Mouse (Mus musculus) liver, embryonic 12.5 days (tissue): ENCODE measurements around the gene Foxd2. TPM values are rescaled to one million over a fixed set of nuclear protein-coding genes. Genes with fewer than 3 reads are reported as not detected.
A peak's percentile ranks its signal among the peaks of the same experiment; 100 is the strongest.

Experiments used
- ATAC-seq: fragments of 200-750 bp; cut with Nextera tagmentation; 2 replicates; pipeline ENCODE4 v1.8.0; 2017; ENCODE audit warnings: moderate number of reproducible peaks, mild to moderate bottlenecking, moderate library complexity
- H3K27ac ChIP-seq: fragments of 300-500 bp; sonication (generic); 2 replicates; pipeline ENCODE4 v1.5.1; 2016; ENCODE audit warnings: mild to moderate bottlenecking
- H3K27me3 ChIP-seq: fragments of 300-500 bp; sonication (generic); replicated peaks from 2 replicates; pipeline ENCODE4 v1.6.1; 2016; ENCODE audit warnings: mild to moderate bottlenecking, moderate library complexity
- H3K36me3 ChIP-seq: fragments of 300-500 bp; sonication (generic); 2 replicates; pipeline ENCODE4 v1.6.1; 2016; ENCODE audit warnings: mild to moderate bottlenecking, moderate library complexity
- H3K4me1 ChIP-seq: fragments of 300-500 bp; sonication (generic); 2 replicates; pipeline ENCODE4 v1.6.1; 2016
- H3K4me2 ChIP-seq: fragments of 300-500 bp; sonication (generic); 2 replicates; pipeline ENCODE4 v1.6.1; 2016; ENCODE audit warnings: mild to moderate bottlenecking, moderate library complexity
- H3K4me3 ChIP-seq: fragments of 300-500 bp; sonication (generic); 2 replicates; pipeline ENCODE4 v1.5.1; 2016; ENCODE audit warnings: mild to moderate bottlenecking, moderate library complexity
- H3K9ac ChIP-seq: fragments of 300-500 bp; sonication (generic); 2 replicates; pipeline ENCODE4 v1.6.1; 2016; ENCODE audit warnings: mild to moderate bottlenecking, moderate library complexity
- H3K9me3 ChIP-seq: fragments of 300-500 bp; sonication (generic); replicated peaks from 2 replicates; pipeline ENCODE4 v1.6.1; 2016; ENCODE audit warnings: mild to moderate bottlenecking, moderate library complexity
- WGBS: fragments of 180-500 bp; shearing (Covaris S2); methylation state at CpG from one replicate; pipeline ENCODE4 v1.1.7; 2016; ENCODE audit not compliant: insufficient replicate concordance; 5-methylcytosine and 5-hydroxymethylcytosine counted together
- polyA plus RNA-seq: library from polyadenylated mRNA; unstranded; fragments of >200 nt; fragmentation: Nextera tagmentation; extraction: Ambion mirVana; gene quantifications from 2 replicates; pipeline ENCODE4 v1.2.1, GENCODE M21; 2016

Gene Foxd2
- polyA plus RNA-seq, 1 experiment from 2014 or later = 0.11 TPM

GRCm38 (mm10) chr4:114937459-114938047 is 28.9 kb upstream of the Foxd2 start:
- Histone ChIP-seq H3K9ac (no peak overlapping the region), H3K4me3 (no peak overlapping the region), H3K27me3 (peaks cover 45% of the 10 kb centered on the region), H3K9me3 (no peaks in the 10 kb centered on the region), H3K4me2 (no peak overlapping the region), H3K36me3 (no peaks in the 10 kb centered on the region), H3K4me1 (no peaks in the 10 kb centered on the region), H3K27ac (no peak overlapping the region)
- WGBS = 45% methylated on average over 4 of the region's 4 CpGs
- no peak for ATAC-seq

GRCm38 (mm10) chr4:114934188-114934587 is 25.5 kb upstream of the Foxd2 start:
- no peak for ATAC-seq
- no peaks in the 10 kb centered on the region for H3K36me3 ChIP-seq
- H3K9me3 ChIP-seq = no peaks in the 10 kb centered on the region
- no peak overlapping the region for H3K27ac ChIP-seq
- no peaks in the 10 kb centered on the region for H3K4me1 ChIP-seq
- H3K4me2 ChIP-seq = no peak overlapping the region
- H3K27me3 ChIP-seq = peaks cover 67% of the 10 kb centered on the region
- WGBS = 50% methylated on average over 6 of the region's 6 CpGs
- no peak overlapping the region for H3K9ac ChIP-seq
- H3K4me3 ChIP-seq = no peak overlapping the region

- H3K36me3 ChIP-seq = no peaks in the 10 kb centered on the region
- no peak overlapping the region for H3K9ac ChIP-seq
- WGBS = 61% methylated on average over 4 of the region's 4 CpGs
- no peaks in the 10 kb centered on the region for H3K9me3 ChIP-seq
- H3K4me1 ChIP-seq = no peaks in the 10 kb centered on the region
- no peak overlapping the region for H3K4me2 ChIP-seq
- no peak overlapping the region for H3K27ac ChIP-seq
- H3K4me3 ChIP-seq = no peak overlapping the region
- H3K27me3 ChIP-seq = peaks cover 69% of the 10 kb centered on the region
- no peak for ATAC-seq
Observed at GRCm38 (mm10) chr4:114932747-114933146, 24.1 kb upstream of the Foxd2 start.

- ATAC-seq = no peak
- Histone ChIP-seq H3K9ac (no peak overlapping the region), H3K27ac (no peak overlapping the region), H3K9me3 (no peaks in the 10 kb centered on the region), H3K27me3 (peaks cover 86% of the 10 kb centered on the region), H3K4me3 (no peak overlapping the region), H3K4me2 (no peak overlapping the region), H3K36me3 (no peaks in the 10 kb centered on the region), H3K4me1 (peaks cover 7% of the 10 kb centered on the region; the same call in 1 of the 2 replicates)
- WGBS = 46% methylated on average over 15 of the region's 15 CpGs
Observed at GRCm38 (mm10) chr4:114929155-114929554, 20.5 kb upstream of the Foxd2 start.

GRCm38 (mm10) chr4:114925917-114926312 is 17.2 kb upstream of the Foxd2 start, which contains the start of gene Foxe3:
TSS of gene Foxe3 (minus strand) at chr4:114926013.
- H3K4me1 ChIP-seq = peaks cover 7% of the 10 kb centered on the region; the same call in 1 of the 2 replicates
- no peak within 1 kb of the TSS for H3K27ac ChIP-seq
- H3K27me3 ChIP-seq = peaks cover 92% of the 10 kb centered on the region
- no peaks in the 10 kb centered on the region for H3K36me3 ChIP-seq
- H3K4me3 ChIP-seq = peak within 1 kb of the TSS; percentile 39
- no peak for ATAC-seq
- H3K4me2 ChIP-seq = peak within 1 kb of the TSS; percentile 59
- 4% methylated on average over 20 of the region's 25 CpGs for WGBS
- no peak within 1 kb of the TSS for H3K9ac ChIP-seq
- no peaks in the 10 kb centered on the region for H3K9me3 ChIP-seq

GRCm38 (mm10) chr4:114924971-114925916 is 16.6 kb upstream of the Foxd2 start:
- no peak for ATAC-seq
- Histone ChIP-seq H3K9me3 (no peaks in the 10 kb centered on the region), H3K4me1 (peaks cover 7% of the 10 kb centered on the region; the same call in 1 of the 2 replicates), H3K9ac (no peak overlapping the region), H3K27me3 (peaks cover 89% of the 10 kb centered on the region), H3K4me2 (peak overlapping the region; percentile 59), H3K27ac (no peak overlapping the region), H3K4me3 (peak overlapping the region; percentile 39), H3K36me3 (no peaks in the 10 kb centered on the region)
- WGBS = 1% methylated on average over 125 of the region's 125 CpGs

- 28% methylated on average over 2 of the region's 2 CpGs for WGBS
- peaks cover 80% of the 10 kb centered on the region for H3K27me3 ChIP-seq
Observed at GRCm38 (mm10) chr4:114917091-114917490, 8.4 kb upstream of the Foxd2 start.

GRCm38 (mm10) chr4:114916056-114916455 is 7.4 kb upstream of the Foxd2 start:
- H3K27me3 ChIP-seq = peaks cover 82% of the 10 kb centered on the region
- H3K36me3 ChIP-seq = no peaks in the 10 kb centered on the region
- H3K9ac ChIP-seq = no peak overlapping the region
- no peaks in the 10 kb centered on the region for H3K9me3 ChIP-seq
- H3K4me3 ChIP-seq = no peak overlapping the region
- no peak overlapping the region for H3K27ac ChIP-seq
- no peaks in the 10 kb centered on the region for H3K4me1 ChIP-seq
- H3K4me2 ChIP-seq = no peak overlapping the region
- WGBS = 38% methylated on average over 4 of the region's 4 CpGs
- no peak for ATAC-seq

More at GRCm38 (mm10) chr4:114917091-114917490, 8.4 kb upstream of the Foxd2 start:
- H3K4me3 ChIP-seq = no peak overlapping the region
- ATAC-seq = no peak
- H3K4me1 ChIP-seq = no peaks in the 10 kb centered on the region
- no peaks in the 10 kb centered on the region for H3K9me3 ChIP-seq
- H3K9ac ChIP-seq = no peak overlapping the region
- no peak overlapping the region for H3K27ac ChIP-seq
- H3K36me3 ChIP-seq = no peaks in the 10 kb centered on the region
- H3K4me2 ChIP-seq = no peak overlapping the region

- WGBS = 3% methylated on average over 13 of the region's 13 CpGs
Observed at GRCm38 (mm10) chr4:114913594-114913962, 4.9 kb upstream of the Foxd2 start.

GRCm38 (mm10) chr4:114912705-114913593 is 4.3 kb upstream of the Foxd2 start:
- no peak for ATAC-seq
- H3K9me3 ChIP-seq = no peaks in the 10 kb centered on the region
- H3K4me3 ChIP-seq = no peak overlapping the region
- H3K4me2 ChIP-seq = no peak overlapping the region
- H3K9ac ChIP-seq = no peak overlapping the region
- H3K36me3 ChIP-seq = no peaks in the 10 kb centered on the region
- H3K4me1 ChIP-seq = peaks cover 19% of the 10 kb centered on the region
- H3K27me3 ChIP-seq = peaks cover 95% of the 10 kb centered on the region
- WGBS = 10% methylated on average over 35 of the region's 35 CpGs
- no peak overlapping the region for H3K27ac ChIP-seq

More at GRCm38 (mm10) chr4:114913594-114913962, 4.9 kb upstream of the Foxd2 start:
- H3K4me2 ChIP-seq = no peak overlapping the region
- no peaks in the 10 kb centered on the region for H3K36me3 ChIP-seq
- H3K9ac ChIP-seq = no peak overlapping the region
- H3K27me3 ChIP-seq = peaks cover 91% of the 10 kb centered on the region
- no peak for ATAC-seq
- no peak overlapping the region for H3K27ac ChIP-seq
- H3K4me3 ChIP-seq = no peak overlapping the region
- no peaks in the 10 kb centered on the region for H3K9me3 ChIP-seq
- peaks cover 12% of the 10 kb centered on the region for H3K4me1 ChIP-seq

GRCm38 (mm10) chr4:114909602-114910484 is 1.2 kb upstream of the Foxd2 start:
- peak overlapping the region; percentile 49 for H3K9ac ChIP-seq
- no peaks in the 10 kb centered on the region for H3K36me3 ChIP-seq
- no peaks in the 10 kb centered on the region for H3K9me3 ChIP-seq
- peaks cover 100% of the 10 kb centered on the region for H3K27me3 ChIP-seq
- no peak overlapping the region for H3K27ac ChIP-seq
- peak overlapping the region; percentile 62 for H3K4me3 ChIP-seq
- H3K4me1 ChIP-seq = peaks cover 28% of the 10 kb centered on the region
- no peak for ATAC-seq
- 2% methylated on average over 20 of the region's 20 CpGs for WGBS
- H3K4me2 ChIP-seq = peak overlapping the region; percentile 91
